Mouse (Mus musculus) G1E (cell line): ENCODE data around the gene Angptl3. TPM values are rescaled to one million over a fixed set of nuclear protein-coding genes. Genes with fewer than 3 reads are reported as not detected.

ENCODE experiments used
- ATAC-seq: 2 replicates; pipeline ENCODE4 v1.8.0; 2016; ENCODE audit warnings: mild to moderate bottlenecking; ENCODE audit not compliant: insufficient number of reproducible peaks, poor library complexity, low FRiP score, severe bottlenecking; ENCODE audit errors: extremely low read depth
- DNase-seq: peaks from one replicate; pipeline ENCODE4 v3.0.0; 2012; ENCODE audit warnings: low spot score
- H3K27me3 ChIP-seq: 2 replicates; pipeline ENCODE4 v1.6.1; 2012; ENCODE audit warnings: mild to moderate bottlenecking, low read length, inconsistent platforms; ENCODE audit not compliant: insufficient read depth
- H3K36me3 ChIP-seq: replicated peaks from 2 replicates; pipeline ENCODE3; 2012; ENCODE audit warnings: mild to moderate bottlenecking, inconsistent platforms
- H3K4me1 ChIP-seq: 2 replicates; pipeline ENCODE4 v1.6.1; 2012; ENCODE audit warnings: low read depth, low read length, inconsistent platforms, mixed read lengths; ENCODE audit not compliant: insufficient read depth
- H3K4me3 ChIP-seq: 2 replicates; pipeline ENCODE4 v1.5.1; 2012; ENCODE audit warnings: low read depth, mild to moderate bottlenecking, inconsistent platforms, low read length, moderate library complexity, mixed read lengths
- H3K9me3 ChIP-seq: replicated peaks from 2 replicates; pipeline ENCODE4 v1.6.1; 2012; ENCODE audit warnings: inconsistent platforms
- CTCF ChIP-seq: IDR thresholded peaks from 2 replicates; pipeline ENCODE4 v1.5.1; 2012; ENCODE audit warnings: low read depth, low read length, inconsistent platforms, mixed read lengths
- GATA1 ChIP-seq: IDR thresholded peaks from 2 replicates; pipeline ENCODE4 v1.6.1; 2012; ENCODE audit warnings: borderline replicate concordance, low read length, inconsistent platforms, mixed read lengths
- GATA2 ChIP-seq: IDR thresholded peaks from 2 replicates; pipeline ENCODE4 v1.6.1; 2012; ENCODE audit warnings: low read depth, low read length, inconsistent platforms, borderline replicate concordance
- POLR2AphosphoS5 ChIP-seq: IDR thresholded peaks from 2 replicates; pipeline ENCODE4 v1.6.1; 2012; ENCODE audit warnings: low read depth, low read length, inconsistent platforms; ENCODE audit not compliant: insufficient replicate concordance
- TAL1 ChIP-seq: conservative IDR thresholded peaks from 2 replicates; pipeline ENCODE4 v1.6.1; 2012; ENCODE audit warnings: low read depth, low read length, inconsistent platforms, mixed read lengths
- polyA plus RNA-seq: library from polyadenylated mRNA; stranded (reverse); fragments of >175 nt; gene quantifications from 2 replicates; pipeline ENCODE4 v1.2.3, GENCODE M21; 2012
- total RNA-seq, 2 experiments: library from RNA; stranded (forward) in 1 of 2; stranded (reverse) in 1 of 2; fragments of 200-1000 nt in 1 of 2; fragments of >200 nt in 1 of 2; fragmentation: Nextera tagmentation in 1 of 2; gene quantifications; 2 replicates each; pipeline ENCODE4 v1.2.3; 2014 to 2017

Gene Angptl3
- total RNA-seq (2014; fragmentation: Nextera tagmentation) (not detected in 2 replicates), total RNA-seq (2017) (0.05 and 0.29 TPM in 2 replicates), polyA plus RNA-seq (not detected in 2 replicates)

GRCm38 (mm10) chr4:99030686-99031085 is at the start of gene Angptl3:
Angptl3 (plus strand) TSS chr4:99030954.
- DNase-seq = no peak
- no peak for TF ChIP-seq POLR2AphosphoS5
- TF ChIP-seq GATA1 = no peak
- TF ChIP-seq GATA2 = no peak
- Histone ChIP-seq H3K9me3 (peaks cover 4% of the 10 kb centered on the region; the same call in 1 of the 2 replicates), H3K36me3 (no peaks in the 10 kb centered on the region), H3K4me3 (no peak within 1 kb of the TSS), H3K4me1 (no peaks in the 10 kb centered on the region), H3K27me3 (no peaks in the 10 kb centered on the region)
- no peak for ATAC-seq

GRCm38 (mm10) chr4:98984701-98985100 is 46.1 kb upstream of the Angptl3 start:
- Histone ChIP-seq H3K36me3 (no peaks in the 10 kb centered on the region), H3K4me1 (no peaks in the 10 kb centered on the region), H3K27me3 (no peaks in the 10 kb centered on the region), H3K9me3 (peaks cover 11% of the 10 kb centered on the region; the same call in 1 of the 2 replicates), H3K4me3 (no peak overlapping the region)
- TF ChIP-seq TAL1 (no peak), GATA2 (no peak), POLR2AphosphoS5 (no peak), CTCF (no peak), GATA1 (no peak)
- DNase-seq (no peak), ATAC-seq (no peak)

GRCm38 (mm10) chr4:98993491-98993890 is 37.3 kb upstream of the Angptl3 start:
- no peaks in the 10 kb centered on the region for H3K36me3 ChIP-seq
- H3K9me3 ChIP-seq = no peaks in the 10 kb centered on the region
- no peaks in the 10 kb centered on the region for H3K4me1 ChIP-seq
- no peak for TF ChIP-seq CTCF
- no peak for TF ChIP-seq GATA1
- TF ChIP-seq POLR2AphosphoS5 = no peak
- no peak for TF ChIP-seq TAL1
- TF ChIP-seq GATA2 = no peak
- DNase-seq (no peak), ATAC-seq (no peak)
- no peaks in the 10 kb centered on the region for H3K27me3 ChIP-seq
- H3K4me3 ChIP-seq = no peak overlapping the region

GRCm38 (mm10) chr4:99005574-99005973 is 25.2 kb upstream of the Angptl3 start:
- no peak overlapping the region for H3K4me3 ChIP-seq
- H3K27me3 ChIP-seq = no peaks in the 10 kb centered on the region
- TF ChIP-seq TAL1 (no peak), GATA2 (no peak), CTCF (no peak), POLR2AphosphoS5 (no peak), GATA1 (no peak)
- DNase-seq (no peak), ATAC-seq (no peak)
- no peaks in the 10 kb centered on the region for H3K4me1 ChIP-seq
- no peaks in the 10 kb centered on the region for H3K9me3 ChIP-seq
- H3K36me3 ChIP-seq = no peaks in the 10 kb centered on the region

GRCm38 (mm10) chr4:99006319-99006718 is 24.4 kb upstream of the Angptl3 start:
- DNase-seq = no peak
- no peak for TF ChIP-seq TAL1
- no peak for TF ChIP-seq GATA1
- TF ChIP-seq GATA2 = no peak
- no peak for TF ChIP-seq CTCF
- TF ChIP-seq POLR2AphosphoS5 = no peak

GRCm38 (mm10) chr4:99011039-99011438 is 19.7 kb upstream of the Angptl3 start:
- TF ChIP-seq CTCF = no peak
- no peak for TF ChIP-seq GATA2
- no peak for TF ChIP-seq POLR2AphosphoS5
- TF ChIP-seq TAL1 = no peak
- no peak for TF ChIP-seq GATA1
- no peak for DNase-seq
- Histone ChIP-seq H3K36me3 (no peaks in the 10 kb centered on the region), H3K4me3 (no peak overlapping the region), H3K9me3 (peaks cover 6% of the 10 kb centered on the region), H3K27me3 (no peaks in the 10 kb centered on the region), H3K4me1 (no peaks in the 10 kb centered on the region)
- no peak for ATAC-seq

More at GRCm38 (mm10) chr4:99006319-99006718, 24.4 kb upstream of the Angptl3 start:
- Histone ChIP-seq H3K4me1 (no peaks in the 10 kb centered on the region), H3K27me3 (no peaks in the 10 kb centered on the region), H3K4me3 (no peak overlapping the region), H3K36me3 (no peaks in the 10 kb centered on the region), H3K9me3 (peaks cover 3% of the 10 kb centered on the region)
- ATAC-seq = no peak

- ATAC-seq = no peak
- no peaks in the 10 kb centered on the region for H3K36me3 ChIP-seq
- no peak for TF ChIP-seq GATA1
- no peak for TF ChIP-seq POLR2AphosphoS5
- TF ChIP-seq CTCF = no peak
- no peak overlapping the region for H3K4me3 ChIP-seq
- H3K9me3 ChIP-seq = peaks cover 13% of the 10 kb centered on the region
- H3K4me1 ChIP-seq = no peaks in the 10 kb centered on the region
- DNase-seq = no peak
- no peaks in the 10 kb centered on the region for H3K27me3 ChIP-seq
Measured at GRCm38 (mm10) chr4:99022221-99022620, 8.5 kb upstream of the Angptl3 start.
